Mouse (Mus musculus) cerebellum, postnatal 14 days (tissue): ENCODE results near the gene Pim1.
A peak's percentile ranks its signal among the peaks of the same experiment; 100 is the strongest.
"Not testable (repeated sequence)": the region's sequence is repeated elsewhere in the genome, so short reads cannot be mapped to it uniquely, and the experiment has no call there.

ENCODE experiments used
- DNase-seq, 2 experiments: peaks; one replicate each; pipeline ENCODE4 v3.0.0; 2021; ENCODE audit warnings: mixed read lengths in 2 of 2

Pim1 gene

DNA sequence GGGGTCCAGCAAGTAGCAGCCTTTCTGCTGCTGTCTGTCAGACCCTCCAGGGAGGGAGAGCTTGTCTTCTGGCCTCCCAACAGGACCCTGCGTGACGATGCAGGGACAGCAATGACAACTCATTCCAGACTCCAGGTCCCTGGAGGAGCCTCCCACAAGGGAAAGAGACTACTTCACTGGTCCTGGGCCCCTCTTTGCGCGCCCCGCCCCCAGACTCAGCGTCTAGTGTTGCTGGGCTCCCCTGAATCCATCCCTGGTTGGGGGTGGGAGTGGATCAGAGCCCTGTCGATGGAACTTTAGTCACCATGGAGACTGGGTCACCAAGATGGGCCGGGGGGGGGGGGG is 4.2 kb downstream of the Pim1 start:
- no peak for DNase-seq

DNA sequence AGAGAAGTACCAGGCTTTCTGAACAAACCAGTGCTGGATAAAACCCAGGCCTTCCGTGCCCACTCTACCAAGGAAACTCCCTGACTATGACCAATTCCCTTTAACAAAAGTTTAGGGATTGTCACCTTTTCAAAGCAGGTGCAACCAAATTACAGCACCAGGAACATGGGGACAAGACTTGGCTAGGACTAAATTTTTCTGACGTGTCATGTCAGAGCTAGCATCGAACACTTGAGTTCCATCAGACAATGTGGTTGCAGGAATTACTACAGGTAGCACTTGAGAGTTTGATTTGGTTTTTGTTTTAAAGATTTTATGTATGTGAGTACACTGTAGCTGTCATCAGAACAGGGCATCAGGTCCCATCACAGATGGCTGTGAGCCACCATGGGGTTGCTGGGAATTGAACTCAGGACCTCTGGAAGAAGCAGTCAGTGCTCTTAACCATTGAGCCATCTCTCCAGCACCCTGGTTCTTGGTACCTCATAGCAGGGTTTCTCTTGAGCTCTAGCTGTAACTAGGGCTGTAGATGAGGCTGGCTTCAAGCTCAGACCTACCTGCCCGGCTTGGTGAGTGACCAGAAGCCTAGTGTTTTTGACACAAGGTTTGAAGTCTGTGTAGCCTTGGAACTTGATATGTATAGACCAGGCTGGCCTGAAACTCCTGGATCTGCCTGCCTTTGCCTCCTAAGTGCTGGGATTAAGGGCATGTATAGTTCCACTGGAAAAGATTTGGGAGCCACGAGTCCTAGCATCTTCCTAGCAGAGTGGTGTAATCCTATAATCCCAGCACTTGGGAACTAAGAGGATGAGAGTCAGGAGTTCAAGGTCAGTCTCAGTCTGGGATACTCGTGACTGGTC is 5.9 kb downstream of the Pim1 start:
- no peak for DNase-seq

DNA sequence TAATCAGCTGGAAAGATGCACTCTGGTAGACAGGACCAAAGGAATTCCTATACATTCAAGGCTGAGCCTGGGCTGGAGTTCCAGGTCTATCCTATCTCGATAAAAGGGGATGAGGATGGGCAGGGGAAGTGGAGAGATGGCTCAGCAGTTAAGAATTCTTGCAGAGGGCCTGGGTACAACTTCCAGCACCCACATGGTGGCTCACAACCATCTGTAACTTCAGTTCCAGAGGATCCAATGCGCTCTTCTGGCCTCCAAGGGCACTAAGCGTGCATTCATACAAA is 6.5 kb downstream of the Pim1 start:
- no peak for DNase-seq

- not testable (repeated sequence) for DNase-seq
Measured at GRCm38 (mm10) chr17:29497481-29497880, 6.9 kb downstream of the Pim1 start.

GRCm38 (mm10) chr17:29498028-29498427 is 7.5 kb downstream of the Pim1 start:
- no peak for DNase-seq

GRCm38 (mm10) chr17:29498952-29499351 is 8.4 kb downstream of the Pim1 start:
- DNase-seq, result not testable (repeated sequence)

DNA sequence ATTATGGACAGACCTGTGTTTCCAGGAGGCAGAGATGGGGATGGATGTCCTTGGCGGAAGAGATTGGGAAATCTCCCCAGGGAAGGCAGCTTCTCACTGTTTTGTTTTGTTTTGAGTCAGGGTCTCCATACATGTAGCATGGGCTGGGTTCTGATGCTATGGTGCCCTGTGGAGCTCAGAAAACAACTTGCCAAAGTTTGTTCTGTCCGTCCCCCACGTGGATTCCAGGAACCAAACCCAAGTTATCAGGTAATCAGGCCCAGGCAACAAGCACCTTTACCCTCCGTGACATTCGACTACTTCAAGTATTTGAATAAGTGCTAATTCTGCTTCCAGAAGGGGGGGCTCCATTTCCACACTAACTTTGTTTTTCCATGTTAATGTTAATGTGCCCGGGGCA is 9.0 kb downstream of the Pim1 start:
- DNase-seq, result no peak

DNA sequence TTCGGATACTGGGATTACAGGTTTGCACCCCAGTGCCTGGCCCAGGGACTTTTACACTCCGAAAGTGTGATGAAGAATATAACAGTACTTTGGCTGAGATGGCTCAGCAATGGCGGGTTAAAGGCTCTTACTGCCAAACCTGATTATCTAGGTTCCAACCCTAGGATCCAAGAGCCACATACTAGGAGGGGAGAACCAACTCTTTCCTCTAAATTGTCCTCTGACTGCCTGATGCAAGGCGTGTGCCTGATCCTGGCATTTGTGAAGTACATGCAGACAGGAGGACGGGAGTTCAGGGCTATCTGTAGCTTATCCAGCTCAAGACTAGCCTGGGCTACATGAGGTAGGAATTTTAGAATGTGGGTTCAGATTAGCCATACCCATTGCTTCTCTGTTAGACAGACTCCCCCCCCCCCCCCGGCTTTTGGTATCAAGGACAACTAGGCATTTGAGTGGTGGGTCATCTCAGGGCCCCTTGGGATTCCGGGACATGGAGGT is 9.7 kb downstream of the Pim1 start:
- no peak for DNase-seq

DNA sequence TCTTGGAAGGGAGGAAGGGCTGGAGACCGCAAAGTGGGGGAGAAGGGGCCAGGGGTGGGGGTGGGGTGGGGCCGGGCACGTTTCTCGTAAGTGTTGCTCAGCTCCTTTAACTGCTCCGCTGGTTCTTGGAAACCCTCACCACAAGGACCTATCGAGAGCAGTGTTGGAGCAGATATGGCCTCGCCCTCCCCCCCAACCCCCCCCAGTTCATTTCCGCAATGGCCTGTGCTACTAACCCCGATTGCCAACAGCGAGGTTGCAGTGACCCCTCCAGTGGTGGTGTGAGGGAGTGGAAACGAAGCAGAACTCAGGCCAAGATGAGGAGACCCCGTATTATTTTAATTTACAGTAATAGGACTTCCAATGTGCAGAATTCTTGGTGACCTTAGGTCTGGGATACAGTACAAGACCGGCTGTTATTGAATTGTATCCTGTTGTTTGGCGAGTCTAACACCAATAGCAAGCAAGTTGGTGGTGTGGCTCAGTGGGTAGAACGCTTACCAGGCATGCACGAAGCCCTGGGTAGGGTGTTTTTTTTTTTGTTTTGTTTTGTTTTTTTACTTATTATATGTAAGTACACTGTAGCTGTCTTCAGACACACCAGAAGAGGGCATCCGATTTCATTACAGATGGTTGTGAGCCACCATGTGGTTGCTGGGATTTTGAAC is 10.4 kb downstream of the Pim1 start:
- DNase-seq, result no peak

DNA sequence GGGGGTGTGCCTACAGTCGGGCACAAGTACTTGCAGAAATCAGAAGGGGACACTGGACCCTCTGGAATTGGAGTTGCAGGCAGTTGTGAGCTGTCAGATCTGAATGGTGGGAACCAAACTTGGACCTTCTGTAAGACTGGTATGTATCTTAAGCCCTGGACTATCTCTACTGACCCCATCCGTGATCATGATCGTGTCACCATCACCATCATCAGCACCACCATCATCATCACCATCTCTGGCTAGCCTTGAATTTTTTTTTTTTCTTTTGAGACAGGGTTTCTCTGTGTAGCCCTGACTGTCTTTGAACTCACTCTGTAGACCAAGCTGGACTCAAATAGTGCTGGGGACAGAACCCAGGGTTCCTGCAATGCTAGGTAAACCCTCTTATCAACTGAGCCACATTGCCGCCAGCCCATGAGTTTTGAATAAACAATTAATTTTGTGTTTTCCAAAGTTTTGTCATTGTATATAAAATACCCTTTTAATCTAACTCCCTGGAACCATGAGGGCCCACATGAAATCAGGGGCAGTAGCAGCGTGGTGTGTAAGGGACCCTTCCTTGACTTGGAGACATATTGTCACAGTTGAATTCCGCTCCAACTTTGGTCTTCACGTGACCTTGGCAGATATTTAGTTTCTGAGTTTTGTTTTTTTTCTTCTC is 11.6 kb downstream of the Pim1 start:
- DNase-seq, result no peak

DNA sequence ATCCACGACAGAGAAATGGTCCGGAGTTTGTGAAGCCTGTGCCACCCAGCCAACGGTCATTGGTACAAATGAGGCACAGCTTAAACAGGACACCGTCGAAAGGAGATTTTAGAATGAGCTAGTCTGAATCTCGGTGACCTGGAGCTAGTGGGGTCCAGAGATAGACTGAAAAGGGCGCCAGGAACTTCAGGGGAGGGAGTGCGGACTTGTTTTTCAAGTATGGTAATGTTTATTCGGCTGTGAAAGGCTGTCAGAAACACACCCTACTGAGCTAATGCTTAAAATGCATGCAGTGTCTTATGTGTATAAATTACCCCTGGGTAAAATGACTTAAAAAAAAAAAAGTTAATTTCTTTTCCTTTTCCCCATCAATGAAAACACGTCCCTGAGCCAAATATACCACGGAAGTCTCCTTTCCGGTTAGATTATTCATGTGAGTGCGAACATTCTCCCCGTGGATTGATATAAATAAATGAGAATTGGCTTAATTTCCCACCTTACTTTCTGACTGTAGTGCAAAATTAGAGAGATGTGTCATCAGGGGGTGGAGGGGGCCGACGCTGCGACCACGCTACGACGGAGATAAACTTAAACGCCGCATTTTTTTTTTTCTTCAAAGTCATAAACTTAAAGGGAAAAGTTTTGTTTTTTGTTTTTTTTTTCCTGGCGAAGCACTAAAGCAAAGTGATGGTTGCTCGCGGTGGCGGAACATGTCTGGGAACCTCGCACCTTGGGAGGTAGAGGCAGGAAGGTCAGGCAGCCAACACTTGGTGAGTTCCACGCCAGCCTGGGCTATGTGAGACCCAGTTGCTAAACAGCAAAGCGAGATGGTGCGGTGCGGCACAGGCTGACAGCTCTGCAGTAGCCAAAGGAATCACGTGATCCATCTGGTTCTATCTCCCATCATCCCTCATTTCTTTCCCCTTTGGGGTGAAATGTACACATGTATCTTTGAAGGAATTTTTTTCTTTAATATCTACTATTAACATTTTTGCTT is 12.4 kb downstream of the Pim1 start:
- no peak for DNase-seq

GRCm38 (mm10) chr17:29503700-29504099 is 13.1 kb downstream of the Pim1 start:
- DNase-seq, result no peak

DNA sequence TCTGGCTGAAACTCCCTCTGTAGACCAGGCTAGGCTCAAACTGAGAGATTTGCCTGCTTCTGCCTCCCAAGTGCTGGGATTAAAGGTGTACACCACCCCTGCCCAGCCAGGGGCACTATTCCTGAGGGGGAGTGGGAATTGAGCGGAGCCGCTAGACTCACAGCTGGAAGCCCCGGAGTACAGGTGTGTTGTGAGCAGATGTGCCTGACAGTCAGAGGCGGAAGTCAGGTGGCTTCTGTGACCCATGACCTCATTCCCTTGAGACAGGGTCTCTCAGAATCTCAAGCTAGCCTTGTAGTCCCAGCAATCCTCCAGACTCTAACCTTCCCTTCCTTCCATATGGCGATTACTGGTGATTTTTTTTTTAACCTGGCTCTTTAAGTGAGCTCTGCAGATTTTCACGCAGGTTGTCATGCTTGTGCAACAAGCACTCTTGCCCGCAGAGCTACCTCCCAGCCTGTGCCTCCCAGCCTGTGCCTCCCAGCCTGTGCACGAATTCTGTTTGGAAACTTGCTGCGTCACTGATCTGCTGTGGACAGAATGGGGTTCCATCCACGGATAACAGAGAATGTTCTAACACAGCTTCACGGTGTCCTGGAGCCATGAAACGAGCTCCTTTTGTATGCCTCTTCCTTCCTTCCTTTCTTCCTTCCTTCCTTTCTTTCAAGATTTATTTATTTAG is 18.5 kb downstream of the Pim1 start:
- DNase-seq, result no peak

GRCm38 (mm10) chr17:29510691-29511090 is 20.1 kb downstream of the Pim1 start:
- DNase-seq, result no peak

GRCm38 (mm10) chr17:29513044-29513730 is 22.6 kb downstream of the Pim1 start:
- peak; percentile 62 to 71 for DNase-seq

- DNase-seq, result peak; percentile 90 to 92
Measured at GRCm38 (mm10) chr17:29514435-29514834, 23.9 kb downstream of the Pim1 start.

DNA sequence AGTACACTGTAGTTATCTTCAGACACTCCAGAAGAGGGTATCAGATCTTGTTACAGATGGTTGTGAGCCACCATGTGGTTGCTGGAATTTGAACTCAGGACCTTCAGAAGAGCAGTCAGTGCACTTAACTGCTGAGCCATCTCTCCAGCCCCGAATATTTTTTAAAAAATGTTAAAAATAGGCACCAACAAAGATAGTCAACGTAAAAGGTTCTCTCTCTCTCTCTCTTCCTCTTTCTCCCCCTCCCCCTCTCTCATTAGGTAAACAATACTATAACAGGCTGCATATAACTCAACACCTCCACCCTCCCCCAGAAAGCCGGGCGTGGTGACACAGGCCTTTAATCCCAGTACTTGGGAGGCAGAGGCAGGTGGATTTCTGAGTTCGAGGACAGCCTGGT is 28.1 kb downstream of the Pim1 start:
- not testable (repeated sequence) for DNase-seq

- DNase-seq, result no peak
Measured at GRCm38 (mm10) chr17:29519731-29520130, 29.2 kb downstream of the Pim1 start.

DNA sequence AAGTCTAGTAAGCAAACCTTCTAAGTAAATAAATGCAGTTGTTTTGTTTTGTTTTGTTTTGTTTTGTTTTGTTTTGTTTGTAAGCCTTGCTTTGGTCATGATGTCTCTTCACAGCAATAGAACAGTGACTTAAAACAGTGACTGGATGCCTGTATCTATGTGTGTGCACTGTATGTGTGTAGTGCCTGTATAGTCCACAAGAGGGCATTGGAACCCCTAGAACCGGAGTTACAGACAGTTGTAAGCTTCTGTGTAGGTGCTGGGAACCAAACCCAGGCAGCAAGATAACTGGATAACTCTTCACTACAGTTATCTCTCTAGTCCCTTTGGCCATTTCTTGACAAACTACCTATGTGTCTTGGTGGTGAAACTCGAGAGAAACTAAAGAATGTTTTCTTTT is 35.1 kb downstream of the Pim1 start:
- DNase-seq, result no peak

- DNase-seq, result peak in 1 of 2 experiments; percentile 30
Measured at GRCm38 (mm10) chr17:29528568-29529187, 38.1 kb downstream of the Pim1 start.

- DNase-seq, result no peak
Measured at GRCm38 (mm10) chr17:29530508-29530907, 40.0 kb downstream of the Pim1 start.
